Mouse (Mus musculus): Measurements from ENCODE around the gene Synpo2l.

The Synpo2l gene

DNA sequence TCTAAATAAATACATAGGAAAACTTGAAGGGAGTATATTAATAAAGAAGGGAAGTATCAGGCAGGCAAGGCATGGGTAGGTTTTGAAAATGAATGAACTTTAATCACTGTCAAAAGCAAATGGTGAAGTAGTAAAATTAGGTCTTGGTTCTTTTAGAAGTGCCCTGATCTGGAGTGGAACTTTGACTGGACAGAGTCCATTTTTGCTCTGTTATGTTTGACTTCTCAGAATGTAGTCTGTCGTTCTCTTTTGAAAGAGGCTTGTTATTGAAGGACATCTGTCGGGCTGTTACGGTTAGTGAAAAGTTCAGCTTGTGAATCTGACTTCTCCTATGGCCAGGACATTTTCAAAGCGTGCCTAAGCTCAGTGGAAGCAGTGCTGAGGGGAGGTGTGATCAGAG lies 9.8 kb upstream of the Synpo2l start:
- no peak for DNase-seq

DNA sequence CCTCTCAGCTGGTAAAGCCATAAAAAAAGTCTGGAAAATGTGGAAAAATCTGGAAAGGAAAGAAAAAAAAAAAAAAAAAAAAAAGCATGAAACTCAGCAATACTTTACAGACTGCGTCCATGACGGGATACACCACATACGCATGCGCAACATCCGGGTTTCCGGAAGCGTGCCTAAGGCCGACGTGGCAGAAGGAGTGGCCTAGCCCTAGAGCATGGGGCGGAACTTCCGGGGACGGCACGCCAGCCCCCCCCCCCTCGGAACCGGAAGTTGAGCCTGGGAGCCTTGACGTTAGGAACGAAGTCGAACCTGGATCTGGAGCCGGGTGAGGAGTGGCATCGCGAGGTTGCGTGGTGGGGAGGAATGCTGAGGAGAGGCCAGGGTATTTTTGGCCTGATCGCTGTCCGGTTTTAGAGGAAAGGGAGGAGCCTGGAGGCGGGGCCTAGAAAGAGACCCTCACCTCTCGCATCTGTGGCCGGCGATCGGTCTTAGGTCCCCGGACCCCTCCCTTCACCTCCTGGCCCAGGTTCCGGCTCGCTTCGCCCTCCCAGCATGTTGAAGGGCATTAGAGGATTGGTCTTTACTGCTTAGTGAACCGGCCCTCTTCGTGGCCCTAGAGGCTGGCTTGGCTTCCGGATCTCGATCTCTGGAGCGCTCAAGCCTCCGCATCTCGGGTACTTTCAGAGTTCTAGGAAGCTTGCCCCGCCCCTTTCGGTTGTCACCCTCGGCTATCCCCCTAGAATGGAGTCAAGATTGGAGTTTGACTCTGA lies 6.1 kb upstream of the Synpo2l start, which contains the start of gene Sec24c:
TSS of gene Sec24c (plus strand) at position 245 of the 770 bp plus-strand sequence.
- DNase-seq = peak; percentile 100

DNA sequence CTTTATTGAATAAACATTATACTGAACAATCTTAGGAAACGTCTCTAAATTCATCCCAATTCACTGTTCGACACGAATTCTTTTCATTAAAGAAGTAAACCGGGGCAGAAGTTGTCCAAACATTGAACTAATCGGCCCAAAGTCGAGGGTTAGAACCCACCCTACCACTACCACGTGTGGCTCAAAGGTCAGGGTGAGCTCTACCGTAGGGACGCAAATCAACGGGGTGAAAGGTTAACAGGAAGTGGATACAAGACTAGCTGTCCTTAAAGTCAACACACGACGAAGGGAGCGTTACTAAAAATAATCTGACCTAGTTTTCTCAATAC lies 5.5 kb upstream of the Synpo2l start:
- DNase-seq = peak in 1 of 2 experiments; percentile 59

DNA sequence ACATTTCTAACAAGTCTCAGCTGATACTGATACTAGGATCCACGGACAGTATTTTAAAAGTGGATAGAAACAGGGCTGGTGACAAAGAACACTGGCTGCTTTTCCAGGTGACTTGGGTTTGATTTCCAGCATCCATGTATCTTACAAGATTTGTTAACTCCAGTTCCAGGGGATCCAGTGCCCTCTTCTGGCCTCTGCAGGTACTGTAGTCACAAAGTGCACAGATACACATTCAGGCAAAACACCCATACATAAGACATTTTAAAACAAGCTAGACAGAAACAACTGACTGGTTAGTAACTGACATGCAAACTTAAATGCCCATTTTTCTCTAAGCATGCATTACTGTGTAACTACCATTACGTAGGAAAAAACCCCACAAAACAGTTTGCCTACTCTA lies 4.8 kb upstream of the Synpo2l start:
- DNase-seq = peak; percentile 53 to 72

DNA sequence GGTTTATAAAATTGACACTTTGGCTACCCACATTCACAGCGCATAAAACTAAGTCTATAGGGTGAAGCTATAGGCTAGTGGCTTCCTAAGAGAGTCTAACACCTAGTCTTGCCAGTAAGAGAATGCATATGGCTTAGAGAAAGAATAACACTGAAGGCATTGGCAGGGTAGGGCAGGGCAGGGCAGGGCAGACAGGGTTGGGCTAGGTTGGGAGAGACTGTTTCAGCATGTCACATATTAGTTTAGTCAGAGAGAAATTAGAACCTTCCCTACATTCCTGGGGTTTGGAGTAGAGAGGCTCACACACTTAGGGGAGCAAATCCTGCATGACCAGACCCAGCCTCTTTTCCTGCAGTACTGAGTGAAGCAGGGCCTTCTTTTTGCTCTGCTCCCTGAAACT lies 685 bp downstream of the Synpo2l start:
- DNase-seq = no peak

DNA sequence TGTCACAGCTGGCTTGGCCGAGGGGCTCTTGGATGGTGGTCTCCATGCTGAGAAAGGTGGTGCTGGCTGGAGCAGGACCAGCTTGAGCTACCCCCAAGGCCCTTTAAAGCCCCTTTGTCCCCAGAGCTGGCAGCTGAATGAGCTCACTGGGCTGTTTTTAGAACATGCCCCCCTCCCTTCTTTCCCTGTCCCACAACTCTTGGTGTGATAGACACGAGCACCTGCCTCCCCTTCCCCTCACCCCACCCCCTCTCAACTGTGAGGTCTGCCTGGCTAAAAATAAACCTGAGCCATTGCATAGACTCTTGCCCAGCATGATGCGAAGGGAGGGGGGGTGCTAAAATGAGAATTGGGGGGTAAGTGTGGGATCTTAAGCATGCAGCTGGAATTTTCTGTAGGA lies 3.7 kb downstream of the Synpo2l start:
- DNase-seq = no peak

DNA sequence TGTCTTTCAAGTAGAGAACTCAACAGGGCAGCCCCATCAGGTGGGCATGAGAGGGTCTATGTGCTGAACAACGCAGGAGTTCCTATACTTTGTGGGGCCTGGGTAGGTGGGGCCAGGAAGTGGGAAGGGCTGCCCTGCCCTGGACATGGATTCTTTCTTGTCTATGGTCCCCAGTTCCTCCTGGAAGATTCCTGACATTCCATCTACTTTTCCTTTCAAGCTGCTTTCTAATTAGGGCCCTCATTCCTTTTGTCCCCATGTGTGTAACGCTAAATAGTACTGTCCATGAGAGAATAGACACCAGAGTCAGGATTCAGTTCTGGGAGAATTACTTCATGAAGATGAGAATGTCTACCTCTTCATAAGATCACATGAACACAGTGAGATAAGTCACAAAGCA lies 4.6 kb downstream of the Synpo2l start:
- no peak for DNase-seq

DNA sequence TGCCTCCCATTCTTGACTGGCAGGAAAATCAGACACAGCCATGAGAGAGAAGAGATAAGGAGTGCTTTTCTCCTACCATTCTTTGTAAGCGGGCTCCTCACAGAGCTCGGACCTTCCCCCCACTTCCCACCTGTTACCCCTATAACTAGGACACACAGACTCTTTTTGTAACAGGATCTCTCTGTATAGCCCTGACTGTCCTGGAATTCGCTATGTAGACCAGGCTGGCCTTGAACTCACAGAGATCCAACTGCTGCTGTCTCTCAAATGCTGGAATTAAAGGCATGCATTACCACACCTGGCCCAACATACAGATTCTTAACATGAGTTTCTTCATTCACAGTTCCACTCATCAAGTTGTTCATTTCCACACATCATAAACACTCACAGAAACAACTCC lies 5.4 kb downstream of the Synpo2l start:
- DNase-seq = no peak

DNA sequence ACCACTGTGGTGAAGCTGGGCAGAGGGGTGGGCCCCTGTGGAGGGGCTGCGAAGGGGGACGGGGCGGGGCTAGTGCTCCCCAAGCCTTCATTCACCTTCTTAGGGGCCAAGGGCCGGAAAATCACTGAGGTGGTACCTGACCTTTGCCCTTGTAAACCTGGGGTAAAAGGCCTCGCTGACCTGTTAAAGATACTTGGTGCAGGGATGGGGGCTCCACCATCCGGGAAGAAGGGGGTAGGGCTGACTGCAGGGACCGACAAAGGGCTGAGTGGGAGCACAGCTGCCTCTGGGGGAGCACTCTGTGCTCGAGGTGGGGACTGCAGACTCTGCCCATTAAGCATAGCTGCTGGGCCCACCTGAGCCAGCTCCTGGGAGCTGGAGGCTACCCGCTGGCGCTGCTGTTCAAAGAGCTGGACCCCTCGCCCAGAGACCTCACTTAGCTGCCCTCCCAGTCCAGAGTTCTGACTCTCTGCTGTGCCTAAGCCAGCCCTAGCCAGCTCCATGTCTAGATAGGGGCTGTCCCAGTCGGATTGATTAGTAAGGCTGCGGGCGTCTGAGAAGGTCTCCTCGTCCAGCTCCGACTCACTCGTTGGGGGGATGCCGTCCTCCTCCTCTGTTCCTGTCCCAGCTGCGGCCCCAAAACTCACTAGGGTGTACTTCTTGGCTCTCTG lies 6.4 kb downstream of the Synpo2l start:
- DNase-seq = peak in 1 of 2 experiments; percentile 36

DNA sequence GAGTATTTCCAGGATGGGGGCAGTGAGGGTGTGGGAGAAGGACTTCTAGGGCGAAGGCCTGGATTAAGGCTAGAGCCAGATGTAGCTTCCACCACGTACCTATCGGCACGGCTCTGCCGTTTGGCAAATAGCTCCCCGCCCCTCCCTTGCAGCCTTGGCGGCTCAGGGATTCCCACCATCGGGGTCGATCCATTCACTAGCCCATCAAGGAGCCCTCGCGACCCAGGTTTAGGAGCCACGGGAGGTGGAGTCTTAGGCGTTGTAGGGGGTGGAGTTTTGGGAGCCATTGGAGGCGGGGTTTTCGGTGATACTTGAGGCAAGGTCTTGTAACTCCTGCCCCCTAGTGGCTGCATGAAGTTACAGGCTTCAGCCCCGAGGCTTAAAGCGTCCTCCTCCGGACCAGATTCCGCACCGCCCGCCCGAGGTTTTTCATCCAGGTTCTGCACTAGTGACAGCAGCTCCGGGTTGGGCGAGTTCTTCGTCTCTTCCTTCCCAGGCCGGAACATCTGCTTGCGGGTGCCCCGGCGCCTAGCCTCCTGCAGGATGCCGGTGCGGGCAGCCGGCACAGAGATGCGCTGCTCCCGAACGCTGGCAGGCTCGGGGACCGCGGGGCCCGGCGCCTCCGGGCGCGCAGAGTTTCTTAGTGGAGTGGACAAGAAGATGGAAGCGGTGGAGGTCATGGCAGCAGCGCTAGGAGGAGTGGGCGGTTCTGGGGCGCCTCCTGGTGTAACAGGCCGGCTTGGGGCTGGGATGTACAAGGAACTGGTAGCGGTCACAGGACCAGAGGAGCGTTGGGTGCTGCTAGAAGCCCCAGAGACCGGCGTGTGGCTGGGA lies 7.1 kb downstream of the Synpo2l start:
- DNase-seq = peak; percentile 98 to 99

DNA sequence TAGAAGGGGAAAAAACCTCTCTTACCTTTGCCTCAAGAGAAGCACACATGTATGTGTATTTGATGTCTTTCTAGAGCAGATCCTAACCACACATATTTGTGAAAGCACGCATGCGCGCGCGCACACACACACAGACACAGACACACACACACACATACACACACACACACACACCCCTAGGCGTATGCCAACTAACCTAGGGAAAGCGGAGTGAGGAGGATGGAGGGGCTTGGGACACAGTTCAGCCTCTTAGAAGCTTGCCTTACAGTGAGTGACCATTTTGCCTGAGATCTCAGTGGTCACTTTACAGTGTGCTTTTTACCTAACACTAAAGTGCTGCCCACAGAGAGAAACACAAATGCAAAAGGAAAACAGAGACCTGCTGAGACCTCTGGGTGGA lies 8.5 kb downstream of the Synpo2l start:
- no peak for DNase-seq

DNA sequence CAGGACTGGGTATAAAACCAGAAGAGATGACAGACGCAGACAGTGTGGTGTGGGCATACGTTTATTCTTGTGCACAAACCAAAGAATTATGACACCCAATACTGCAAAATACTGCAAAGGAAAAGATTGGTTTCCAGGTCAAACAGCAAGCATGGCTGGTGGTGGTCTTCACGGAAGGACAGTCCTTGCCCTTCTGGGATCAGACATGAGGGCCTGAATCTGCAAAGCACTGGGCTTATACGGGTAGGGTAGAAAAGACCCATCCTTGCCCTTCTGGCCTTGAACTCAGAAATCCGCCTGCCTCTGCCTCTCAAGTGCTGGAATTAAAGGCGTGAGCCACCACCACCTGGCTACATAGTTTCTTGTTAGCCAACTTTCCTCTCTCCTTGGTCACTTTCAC lies 9.3 kb downstream of the Synpo2l start:
- DNase-seq = no peak

DNA sequence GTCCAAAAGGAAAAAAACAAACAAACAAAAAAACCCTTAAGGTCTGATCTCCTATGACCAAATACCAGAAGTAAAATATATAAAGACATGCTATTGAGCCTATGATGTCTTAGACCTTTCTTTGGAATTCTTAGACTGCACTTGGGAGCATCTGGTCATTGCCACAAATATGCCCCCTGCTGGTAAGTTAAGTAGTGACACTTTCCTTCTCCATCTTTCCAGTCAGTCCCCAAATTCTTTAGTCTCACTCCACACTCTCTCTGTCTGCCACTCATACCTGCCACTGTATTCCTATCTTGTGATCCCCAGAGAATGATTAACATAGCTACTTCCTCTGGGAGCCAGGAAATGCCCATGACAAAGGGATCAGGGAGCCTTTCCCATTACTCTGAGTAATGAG lies 9.8 kb downstream of the Synpo2l start:
- DNase-seq = peak; percentile 57 to 78

DNA sequence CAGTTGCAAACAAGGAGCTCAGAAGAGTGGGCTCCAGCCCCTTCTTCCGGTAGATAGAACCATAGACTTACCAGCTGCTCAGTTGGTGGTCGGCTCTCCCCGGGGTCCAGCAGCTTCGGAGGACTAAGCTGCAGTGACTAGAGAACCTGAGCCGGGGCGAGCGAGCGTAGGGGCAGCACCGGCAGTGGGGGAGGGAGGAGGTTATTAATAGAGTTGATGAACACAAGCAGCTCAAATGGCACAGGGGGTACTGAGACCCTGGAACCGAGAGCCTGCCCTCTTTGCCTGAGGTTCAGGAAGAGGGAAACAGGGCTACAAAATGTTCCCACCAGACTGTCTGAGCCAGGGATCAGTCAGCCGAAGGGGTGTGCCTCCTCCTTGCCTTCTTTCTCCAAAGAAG lies 11.8 kb downstream of the Synpo2l start, which contains the start of gene Myoz1:
TSS of gene Myoz1 (minus strand) at position 180 of the 400 bp plus-strand sequence.
- no peak for DNase-seq

DNA sequence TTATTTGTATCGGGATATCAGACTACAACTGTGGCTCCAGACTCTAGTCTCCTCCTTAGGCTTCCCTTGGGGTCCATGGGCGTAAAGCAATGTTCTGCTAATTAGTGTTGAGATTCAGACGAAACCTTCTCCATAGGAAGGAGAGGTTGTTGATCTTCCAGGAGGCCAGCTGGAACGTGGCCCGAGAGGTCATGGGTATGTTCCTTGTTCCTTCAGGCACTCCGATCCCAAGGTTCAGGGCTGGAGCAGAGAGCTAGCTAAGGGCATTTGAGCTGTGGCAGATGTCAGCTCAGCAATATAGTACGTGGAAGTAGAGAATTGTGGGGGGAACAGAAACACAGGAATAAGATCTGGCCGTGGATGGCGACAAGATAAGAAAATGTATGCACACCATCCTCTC lies 12.4 kb downstream of the Synpo2l start:
- DNase-seq = no peak

DNA sequence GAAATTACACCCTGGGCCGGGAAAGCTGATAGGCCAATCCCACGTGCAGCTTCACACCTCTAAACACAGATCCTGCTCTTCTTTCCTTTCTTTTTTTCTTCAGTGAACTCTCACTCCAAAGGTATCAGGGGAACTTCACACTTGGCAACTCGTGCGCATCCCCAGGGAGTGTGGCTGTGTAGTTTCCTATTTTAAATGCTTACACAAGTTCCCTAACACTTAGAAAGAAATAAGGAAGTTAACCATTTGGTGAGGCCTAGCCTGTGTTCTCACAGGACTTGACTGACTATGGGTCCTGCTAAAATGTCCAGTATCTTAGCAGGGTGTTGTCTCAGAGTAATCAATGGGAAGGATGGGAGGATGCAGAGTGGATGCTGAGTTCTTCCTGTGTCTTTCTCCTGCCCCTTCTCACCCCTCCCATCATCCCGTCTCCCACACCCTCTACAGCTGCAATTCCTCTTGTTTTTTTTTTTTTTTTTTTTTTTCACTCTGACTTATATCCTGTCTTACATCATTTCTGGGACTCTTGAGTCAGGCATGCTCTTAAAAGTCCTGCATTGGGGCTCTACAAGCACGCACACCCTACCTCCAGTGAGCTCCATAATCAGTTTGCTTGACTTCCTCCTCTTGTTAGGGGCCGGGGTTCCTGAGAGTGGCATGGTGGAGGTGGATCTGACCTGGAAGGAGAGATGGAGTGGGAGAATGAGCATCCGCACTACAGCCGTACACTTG lies 13.3 kb downstream of the Synpo2l start:
- DNase-seq = no peak

DNA sequence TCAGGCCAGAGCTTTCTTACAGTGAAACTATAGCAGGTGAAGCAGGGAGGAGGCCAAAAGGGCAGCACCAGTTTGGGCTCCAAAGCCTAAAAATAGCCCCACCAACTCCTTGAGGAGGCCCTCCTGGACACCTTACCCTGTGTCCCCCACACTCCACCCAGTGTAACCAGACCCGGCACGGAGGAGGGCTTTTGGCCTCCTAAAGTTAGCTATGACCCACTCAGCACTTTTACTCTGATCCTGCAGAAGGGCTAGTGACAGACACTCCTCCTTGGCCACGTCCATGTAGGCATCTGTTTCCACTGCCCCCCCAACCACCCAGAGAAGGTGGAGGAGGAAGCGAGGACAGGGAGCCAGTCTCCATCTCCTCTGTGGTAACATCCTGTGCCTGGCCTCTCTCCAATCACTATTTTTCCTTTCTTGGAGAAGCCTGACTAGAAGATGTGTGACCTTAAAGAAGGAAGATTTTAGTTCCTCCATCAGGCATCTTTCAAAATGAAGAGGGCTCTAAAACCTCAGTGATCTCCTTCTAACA lies 16.4 kb downstream of the Synpo2l start:
- DNase-seq = no peak

DNA sequence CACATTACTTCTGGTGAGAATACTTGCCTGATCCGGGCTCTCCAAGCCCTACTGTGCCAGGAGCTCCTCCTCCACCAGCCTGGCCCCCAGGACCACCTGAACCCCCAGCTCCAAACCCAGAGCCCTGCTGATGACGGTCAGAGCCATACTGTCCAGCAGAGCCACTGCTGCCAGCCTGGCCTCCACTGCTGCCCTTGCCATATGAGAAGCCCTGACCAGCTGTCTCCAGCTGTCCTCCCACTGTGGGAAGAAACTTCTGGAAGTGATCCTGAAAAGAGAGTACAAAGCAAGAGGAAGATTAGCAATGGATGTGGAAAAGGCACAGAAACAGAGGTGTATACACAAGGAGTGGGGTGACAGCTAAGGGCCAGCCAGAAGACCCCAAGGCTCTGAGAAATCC lies 17.2 kb downstream of the Synpo2l start:
- no peak for DNase-seq

DNA sequence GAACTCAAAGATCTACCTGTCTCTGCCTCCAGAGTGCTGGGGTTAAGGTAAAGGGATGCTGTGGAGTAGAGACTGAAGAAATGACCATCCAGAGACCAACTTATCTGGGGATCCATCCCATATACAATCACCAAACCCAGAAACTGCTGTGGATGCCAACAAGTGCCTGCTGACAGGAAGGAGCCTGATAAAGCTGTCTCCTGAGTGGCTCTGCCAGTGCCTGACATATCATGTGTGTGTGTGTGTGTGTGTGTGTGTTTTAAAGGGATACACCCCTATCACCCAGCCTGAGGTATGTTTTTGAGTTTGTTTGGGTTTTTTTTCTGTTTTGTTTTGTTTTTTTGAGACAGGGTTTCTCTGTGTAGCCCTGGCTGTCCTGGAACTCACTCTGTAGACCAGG lies 21.8 kb downstream of the Synpo2l start:
- DNase-seq = no peak

DNA sequence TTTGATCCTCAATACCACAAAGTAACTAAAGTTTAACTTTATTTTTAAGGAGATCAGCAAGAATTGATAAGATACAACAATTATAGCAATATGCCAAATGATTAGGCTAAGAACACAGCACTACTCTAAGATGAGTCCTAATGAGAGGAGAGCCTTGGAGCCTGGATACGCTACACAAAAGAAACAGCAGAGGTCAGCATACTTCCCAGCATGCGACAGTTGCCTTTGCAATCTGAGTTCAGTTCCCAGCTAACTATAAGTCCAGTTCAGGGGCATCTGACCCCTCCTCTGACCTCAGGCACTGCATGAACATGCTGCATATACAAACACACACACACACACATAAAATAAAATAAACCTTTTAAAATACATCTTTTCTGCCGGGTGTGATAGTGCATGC lies 22.6 kb downstream of the Synpo2l start:
- DNase-seq = no peak

DNA sequence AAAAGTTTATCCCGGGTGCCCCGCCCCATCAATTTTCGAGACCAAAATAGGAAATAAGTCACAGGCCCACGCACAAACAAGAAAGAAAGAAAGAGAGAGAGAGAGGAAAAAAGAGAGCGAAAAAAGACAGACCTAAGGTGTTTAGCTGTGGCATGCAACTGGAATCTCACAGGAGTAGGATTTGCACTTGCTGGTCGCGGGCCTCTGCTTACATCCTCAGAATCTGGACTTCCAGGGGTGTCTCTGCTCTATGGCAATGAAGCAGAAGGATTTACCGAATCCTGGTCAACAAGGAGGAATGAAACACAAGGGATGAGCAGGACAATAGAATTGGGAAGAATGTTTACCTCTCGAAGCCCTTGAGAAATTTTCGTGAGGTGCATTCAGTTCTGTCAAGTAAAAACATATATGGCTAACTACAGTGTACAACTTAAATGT lies 26.7 kb downstream of the Synpo2l start:
- DNase-seq = no peak

DNA sequence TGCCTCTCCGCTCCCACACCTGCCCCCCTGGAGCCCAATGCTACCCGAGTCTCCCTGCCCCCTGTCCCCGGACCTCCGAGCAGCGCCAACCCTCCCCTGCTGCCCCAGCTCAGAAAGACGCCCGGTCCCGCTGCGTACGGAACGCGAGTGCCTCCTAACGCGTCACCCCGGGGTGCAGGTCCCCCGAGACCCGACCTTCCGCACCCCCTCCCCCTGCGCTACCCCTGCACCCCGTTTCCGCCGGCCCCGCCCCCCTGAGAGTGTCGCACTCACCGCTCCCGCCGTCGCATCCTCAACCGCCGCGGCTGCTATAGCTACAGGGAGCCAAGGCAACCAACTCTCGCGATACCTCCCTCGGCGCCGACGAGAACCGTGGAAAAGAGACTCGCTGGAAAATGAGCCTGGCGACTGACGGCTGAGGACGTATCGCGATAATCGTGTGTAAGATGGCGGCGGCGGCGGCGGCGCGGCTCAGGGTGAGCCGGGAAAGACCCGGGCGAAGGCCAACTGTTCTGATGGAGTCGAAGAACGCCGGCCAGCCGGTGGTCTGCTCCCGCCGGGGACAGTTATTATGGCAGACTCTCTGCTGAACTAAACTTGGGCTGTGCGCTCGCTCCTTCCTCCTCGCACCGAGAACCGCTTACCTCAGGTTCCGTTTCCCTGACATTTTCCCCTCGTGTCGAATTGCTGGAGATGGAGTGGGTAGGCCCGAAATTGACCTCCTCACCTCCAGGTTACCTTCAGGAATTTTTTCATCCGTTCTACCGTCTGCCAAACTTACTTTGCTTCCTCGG lies 27.3 kb downstream of the Synpo2l start, which contains the start of gene Usp54:
TSS of gene Usp54 (minus strand) at position 420 of the 794 bp plus-strand sequence.
- peak; percentile 99 for DNase-seq

All from cerebellum, postnatal 10 days (tissue).